Mouse (Mus musculus): Measurements from ENCODE around the gene Ddrgk1.
"Not testable (repeated sequence)": the region's sequence is repeated elsewhere in the genome, so short reads cannot be mapped to it uniquely, and the experiment has no call there.

Ddrgk1 gene

GRCm38 (mm10) chr2:130653303-130653702 is 11.2 kb downstream of the Ddrgk1 start:
- no peak for DNase-seq (ENCODE audit: low spot score)

DNA sequence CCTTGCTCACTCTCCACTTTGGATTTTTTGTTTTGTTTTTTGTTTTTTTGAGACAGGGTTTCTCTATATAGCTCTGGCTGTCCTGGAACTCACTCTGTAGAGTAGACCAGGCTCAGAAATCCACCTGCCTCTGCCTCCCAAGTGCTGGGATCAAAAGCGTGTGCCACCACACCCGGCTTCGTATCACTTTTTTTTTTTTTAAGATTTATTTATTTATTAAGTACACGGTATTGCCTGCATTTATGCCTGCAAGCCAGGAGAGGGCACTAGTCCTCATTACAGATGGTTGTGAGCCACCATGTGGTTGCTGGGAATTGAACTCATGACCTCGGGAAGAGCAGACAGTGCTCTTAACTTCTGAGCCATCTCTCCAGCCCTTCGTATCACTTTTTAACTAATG is 15.4 kb downstream of the Ddrgk1 start:
- DNase-seq (ENCODE audit: low spot score), result not testable (repeated sequence)

DNA sequence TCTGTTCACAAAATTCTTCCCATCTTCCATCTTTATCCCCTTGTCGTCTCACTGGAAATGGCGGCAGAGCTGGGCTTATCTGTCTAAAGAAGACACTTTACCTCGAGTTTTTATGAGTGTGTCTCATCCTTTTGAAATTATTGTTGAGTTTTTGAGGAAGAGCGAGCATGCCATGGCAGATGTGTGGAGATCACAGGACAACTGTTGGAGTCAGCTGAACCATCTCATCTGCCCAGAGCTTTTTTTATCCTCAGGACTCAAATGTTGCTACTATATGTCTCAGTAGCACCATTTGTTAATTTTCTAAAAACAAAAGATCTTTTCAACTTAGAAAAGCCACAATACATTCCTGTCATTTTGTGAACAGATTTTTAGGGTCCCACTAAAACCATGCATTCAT is 19.3 kb downstream of the Ddrgk1 start:
- DNase-seq (ENCODE audit: low spot score), result no peak

- DNase-seq (ENCODE audit: low spot score), result peak; percentile 83
These were observed 21.6 kb downstream of the Ddrgk1 start, which contains the start of gene Lzts3 for GRCm38 (mm10) chr2:130642684-130643369. Gene Lzts3 (minus strand): TSS chr2:130642803.

DNA sequence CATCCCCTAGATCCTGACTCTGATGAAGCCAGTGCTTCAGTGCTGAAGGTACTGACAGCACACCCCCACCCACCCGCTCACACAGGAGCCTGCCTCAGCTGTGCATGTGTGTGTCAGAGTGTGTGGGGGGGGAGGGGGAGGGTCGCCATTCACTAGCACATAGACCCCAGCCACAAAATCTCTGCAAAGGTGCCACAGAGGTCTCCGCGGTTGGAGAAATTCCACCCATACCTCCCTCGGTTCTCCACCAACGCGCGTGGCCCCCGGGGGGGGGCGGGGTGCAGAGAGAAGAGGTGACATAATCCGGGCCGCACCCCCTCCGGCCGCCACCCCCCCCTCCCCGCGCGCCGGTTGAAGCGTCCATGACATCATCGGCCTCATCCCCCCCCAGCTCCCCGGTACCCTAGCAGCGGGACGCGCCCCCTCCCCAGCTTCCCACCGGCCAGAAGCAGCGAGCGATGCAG is 22.2 kb downstream of the Ddrgk1 start:
- DNase-seq (ENCODE audit: low spot score), result no peak

DNA sequence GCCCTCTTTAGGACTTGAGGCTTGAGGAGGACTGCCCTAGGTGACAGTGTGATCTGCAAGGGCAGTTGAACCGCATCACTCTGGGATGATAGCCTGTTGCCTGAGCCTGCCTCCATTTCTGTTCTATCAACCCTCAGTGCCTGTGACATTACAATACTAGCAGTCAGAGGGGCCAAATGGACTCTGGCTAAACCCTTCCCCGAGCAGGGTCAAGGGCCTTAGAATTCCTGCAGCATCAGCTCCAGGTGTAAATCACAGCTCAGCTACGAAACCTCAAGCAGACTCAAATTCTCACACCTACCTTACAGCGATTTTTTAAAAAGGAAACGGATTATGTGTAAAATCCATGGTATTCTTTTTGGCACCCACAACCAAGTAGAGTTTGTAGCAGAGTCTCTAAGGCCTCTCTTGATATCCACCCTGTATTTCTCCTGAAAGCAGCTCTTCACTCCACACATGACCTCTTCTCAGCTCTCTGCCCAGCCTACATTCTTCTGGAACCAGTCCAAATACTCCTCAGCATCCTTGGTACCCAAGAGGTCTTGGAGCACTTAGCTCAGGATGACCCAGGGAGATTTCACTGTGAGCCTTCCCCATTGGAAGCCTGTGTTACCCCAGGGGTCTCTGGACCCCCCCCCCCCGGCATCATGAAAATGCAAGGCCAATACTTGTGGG is 23.0 kb downstream of the Ddrgk1 start:
- no peak for DNase-seq (ENCODE audit: low spot score)

DNA sequence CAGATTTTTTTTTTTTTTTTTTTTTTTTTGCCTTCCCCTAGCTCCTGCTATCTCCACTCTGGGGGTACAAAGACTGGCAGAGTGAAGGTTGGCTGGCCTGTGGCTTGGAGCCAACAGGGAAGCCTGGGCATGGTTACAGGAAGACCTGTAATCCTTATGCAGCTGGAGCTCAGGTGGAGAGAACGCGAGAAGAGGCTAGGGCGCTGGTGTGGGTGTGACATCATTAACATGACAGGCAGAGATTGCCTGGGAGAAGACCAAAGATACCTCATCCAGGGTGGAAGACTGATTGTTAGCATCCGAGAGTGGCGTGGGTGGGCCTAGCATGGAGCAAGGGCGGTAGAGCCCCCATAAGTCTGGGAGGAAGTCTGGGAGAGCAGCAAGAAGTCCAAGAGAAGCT is 25.2 kb downstream of the Ddrgk1 start:
- DNase-seq (ENCODE audit: low spot score), result no peak

DNA sequence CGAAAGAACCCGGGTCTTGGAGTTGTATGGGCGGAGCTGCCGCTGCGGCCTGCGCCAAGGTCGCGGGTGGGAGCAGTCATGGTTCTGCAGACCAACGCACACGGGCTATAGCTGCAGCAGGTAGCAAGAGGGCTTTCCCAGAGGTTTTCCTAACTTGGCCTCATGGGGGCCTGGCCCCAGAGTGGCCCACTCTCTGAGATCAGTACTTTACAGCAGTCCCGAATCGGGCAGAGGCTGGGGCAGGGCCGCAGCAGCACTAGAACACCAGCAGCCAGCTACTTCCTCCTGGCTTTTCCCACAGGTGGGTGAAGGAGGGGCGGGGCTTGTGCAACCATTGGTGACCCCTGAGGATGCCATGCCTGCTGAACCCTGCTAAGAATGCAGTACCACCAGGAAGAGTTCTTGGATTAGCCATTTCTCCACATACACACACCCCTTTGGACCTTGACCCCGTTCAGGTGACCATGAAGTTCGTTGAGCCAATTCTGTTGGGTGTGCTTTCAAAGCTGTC is 26.3 kb downstream of the Ddrgk1 start:
- DNase-seq (ENCODE audit: low spot score), result no peak

DNA sequence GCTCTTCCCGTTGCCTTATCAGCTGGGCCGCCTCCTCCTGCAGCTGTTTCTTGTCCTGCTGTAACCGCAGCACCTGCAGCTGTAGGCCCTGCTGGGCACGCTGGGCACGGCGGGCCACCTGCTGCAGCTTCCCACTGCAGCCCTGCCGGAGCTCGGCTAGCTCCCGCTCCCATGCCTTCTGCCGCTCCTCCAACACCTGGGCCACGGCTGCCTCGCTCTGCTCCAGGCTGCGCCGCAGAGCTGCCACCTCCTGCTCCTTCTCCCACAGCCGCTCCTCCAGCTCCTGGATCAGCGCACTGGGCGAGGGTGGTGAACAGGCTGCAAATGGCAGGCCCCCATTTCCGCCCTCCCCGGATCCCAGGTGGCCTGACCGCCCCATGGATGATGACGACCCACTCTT is 28.6 kb downstream of the Ddrgk1 start:
- DNase-seq (ENCODE audit: low spot score), result peak; percentile 15

DNA sequence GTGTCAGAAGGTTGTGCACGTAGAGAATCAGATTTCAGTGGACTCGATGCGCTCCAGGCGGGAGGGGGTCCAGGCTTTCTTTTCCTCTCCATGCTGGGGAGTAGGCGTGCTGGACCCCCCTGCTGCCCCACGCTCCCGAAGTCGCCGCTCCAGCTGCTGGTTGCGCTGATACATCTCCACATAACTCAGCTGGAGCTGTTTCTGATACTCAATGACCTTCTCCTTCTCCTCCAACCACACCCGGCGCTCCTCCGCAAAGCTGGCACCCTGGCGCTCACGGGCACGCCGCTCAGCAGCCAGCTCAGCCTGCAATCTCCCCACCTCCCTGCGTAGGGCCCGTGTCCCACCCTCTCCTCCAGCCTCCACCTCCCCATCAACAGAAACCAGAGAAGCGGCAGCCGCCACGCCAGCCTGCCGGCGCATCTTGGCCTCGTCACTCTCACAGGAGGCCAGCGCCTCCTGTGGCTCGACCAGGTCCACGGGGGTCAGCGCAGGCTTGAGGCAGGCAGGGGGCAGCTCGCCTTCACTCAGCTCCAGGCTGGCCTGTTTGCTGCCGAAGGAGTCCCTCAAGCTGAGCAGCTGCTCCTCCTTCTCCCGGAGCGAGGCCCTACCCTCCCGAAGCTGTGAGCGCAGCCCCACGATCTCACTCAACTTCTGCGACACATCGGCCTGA is 29.6 kb downstream of the Ddrgk1 start:
- peak; percentile 23 for DNase-seq (ENCODE audit: low spot score)

- DNase-seq (ENCODE audit: low spot score), result no peak
These were observed 30.3 kb downstream of the Ddrgk1 start for GRCm38 (mm10) chr2:130634006-130634738.

DNA sequence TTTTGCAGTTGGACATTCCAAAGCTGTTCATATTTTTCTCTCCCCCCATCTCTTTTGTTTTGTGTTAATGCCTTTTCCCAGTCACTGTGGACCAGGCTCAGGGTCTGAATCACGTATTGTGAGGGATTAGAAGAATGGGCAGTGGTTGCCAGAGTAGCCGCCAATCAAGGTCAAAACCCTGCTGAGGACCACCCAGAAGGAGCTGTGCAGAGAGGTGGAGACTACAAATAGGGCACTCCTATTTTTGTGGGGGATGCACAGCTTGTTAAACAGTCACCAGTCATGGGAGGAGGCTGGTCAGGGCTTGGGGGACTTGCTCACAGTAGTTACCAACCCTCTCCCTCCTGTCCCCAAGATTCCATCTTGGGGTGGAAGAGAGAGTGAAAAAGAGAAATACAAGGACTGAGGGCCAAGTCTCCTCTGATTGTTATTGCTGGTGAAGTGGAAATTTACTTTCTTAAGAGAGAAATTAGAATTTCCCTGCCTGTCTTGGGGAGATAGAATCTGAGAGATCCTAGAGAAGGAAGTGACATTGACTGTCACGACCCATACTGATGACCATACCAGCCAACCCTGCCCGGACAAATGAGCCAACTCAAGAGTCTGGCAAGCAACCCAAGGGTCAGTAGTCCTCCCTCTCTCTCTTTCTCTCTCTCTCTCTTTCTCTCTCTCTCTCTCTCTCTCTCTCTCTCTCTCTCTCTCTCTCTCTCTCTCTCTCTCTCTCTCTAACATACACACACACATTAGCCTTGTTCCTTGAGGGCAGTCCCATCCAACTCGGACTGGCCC is 31.4 kb downstream of the Ddrgk1 start:
- DNase-seq (ENCODE audit: low spot score), result no peak

GRCm38 (mm10) chr2:130632416-130632815 is 32.0 kb downstream of the Ddrgk1 start:
- no peak for DNase-seq (ENCODE audit: low spot score)

DNA sequence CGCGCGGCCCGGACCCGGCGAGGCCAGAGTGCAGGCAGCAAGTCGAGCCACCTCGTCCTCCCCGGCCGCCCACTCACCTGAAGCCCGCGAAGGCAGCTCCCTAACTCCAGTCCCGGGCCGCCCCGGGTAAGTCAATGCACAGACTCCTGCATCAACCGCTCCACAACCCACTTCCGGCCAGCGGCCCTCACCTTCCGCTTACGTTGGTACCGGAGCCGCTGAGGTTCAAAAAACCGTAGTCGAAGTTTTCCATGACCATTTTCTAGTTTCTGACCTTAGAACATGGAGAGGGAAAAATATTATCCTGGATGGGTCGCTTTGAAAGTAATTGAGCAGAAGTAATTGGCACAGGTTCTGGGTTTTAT is 34.6 kb downstream of the Ddrgk1 start, which contains the start of the genes Fastkd5 and Ubox5:
Gene Fastkd5 (minus strand): TSS at position 189 of the 365 bp plus-strand sequence.
Gene Ubox5 (minus strand): TSS at position 200 of the 365 bp plus-strand sequence.
- peak; percentile 82 for DNase-seq (ENCODE audit: low spot score)

- peak; percentile 45 for DNase-seq (ENCODE audit: low spot score)
These were observed 35.2 kb downstream of the Ddrgk1 start for GRCm38 (mm10) chr2:130629080-130629838.

- DNase-seq (ENCODE audit: low spot score), result peak; percentile 24
These were observed 36.0 kb downstream of the Ddrgk1 start for GRCm38 (mm10) chr2:130628424-130628823.

- no peak for DNase-seq (ENCODE audit: low spot score)
These were observed 45.5 kb downstream of the Ddrgk1 start for GRCm38 (mm10) chr2:130618972-130619371.

DNA sequence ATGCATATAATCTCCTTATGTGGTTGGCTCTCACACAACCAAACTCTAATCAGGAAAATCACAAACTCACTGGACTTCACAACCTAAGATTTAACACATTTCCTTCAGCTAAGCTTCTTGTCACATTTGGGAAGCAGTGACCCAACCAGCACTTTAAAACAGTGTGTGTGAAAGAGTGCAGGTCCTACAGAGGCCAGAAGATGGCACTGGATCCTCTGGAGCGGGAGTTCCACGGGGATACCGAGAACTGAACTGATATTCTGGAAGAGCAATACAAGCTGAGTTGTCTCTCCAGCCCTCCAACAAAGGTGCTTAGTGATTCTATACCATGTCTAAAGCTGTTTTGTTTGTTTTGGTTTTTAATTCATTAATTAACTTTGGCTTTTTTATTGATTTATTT is 51.4 kb downstream of the Ddrgk1 start:
- no peak for DNase-seq (ENCODE audit: low spot score)
